Mouse (Mus musculus): ENCODE measurements around the gene Ccna1.

DNA sequence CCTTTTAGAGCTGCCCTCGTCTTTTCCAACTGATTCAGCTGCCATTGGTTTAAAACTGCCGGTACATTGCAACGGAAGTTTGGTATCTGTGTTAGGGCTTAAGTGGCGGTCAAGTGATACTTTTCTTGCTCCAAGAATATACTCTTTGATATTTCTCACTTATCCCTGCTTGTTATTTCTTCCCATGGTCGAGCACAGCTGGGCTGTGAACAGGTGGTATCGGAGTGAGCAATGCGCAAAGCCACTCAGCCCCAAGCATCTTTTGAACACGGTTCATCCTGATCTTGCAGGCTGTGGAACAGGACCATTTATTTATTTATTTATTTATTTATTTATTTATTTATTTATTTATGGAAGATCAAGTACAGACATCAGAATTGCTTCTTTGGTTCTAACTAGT lies 24.3 kb upstream of the Ccna1 start:
- TF ChIP-seq ELF1 (IDR thresholded peaks at IDR 0.05; ENCODE audit: low read depth, low read length), result no peak
- TF ChIP-seq RCOR1 (conservative IDR thresholded peaks at IDR 0.05; ENCODE audit: low read depth, low read length), result no peak
- TF ChIP-seq POLR2A (IDR thresholded peaks at IDR 0.05; ENCODE audit: low read depth, low read length), result no peak
- no peak for TF ChIP-seq MAX (IDR thresholded peaks at IDR 0.05; ENCODE audit: low read length)
- no peak for TF ChIP-seq HCFC1 (IDR thresholded peaks at IDR 0.05; ENCODE audit: low read depth, low read length)
- no peak for TF ChIP-seq USF1 (IDR thresholded peaks at IDR 0.05; ENCODE audit: low read depth, low read length)
- TF ChIP-seq EP300 (IDR thresholded peaks at IDR 0.05; ENCODE audit: low read length), result no peak
- no peak for TF ChIP-seq ETS1 (conservative IDR thresholded peaks at IDR 0.05; ENCODE audit: low read depth, low read length)
- no peak for TF ChIP-seq ZMIZ1 (IDR thresholded peaks at IDR 0.05; ENCODE audit: low read depth, low read length)
- TF ChIP-seq CTCF (conservative IDR thresholded peaks at IDR 0.05 in 1 of 2, IDR thresholded peaks at IDR 0.05 in 1 of 2; ENCODE audit: low read depth in 2 of 2, low read length in 2 of 2), result no peak
- TF ChIP-seq NRF1 (IDR thresholded peaks at IDR 0.05; ENCODE audit: low read depth, low read length), result no peak
- TF ChIP-seq TCF12 (IDR thresholded peaks at IDR 0.05; ENCODE audit: low read depth, low read length), result no peak

Data from CH12.LX (cell line).